15 mouse cellular contexts compared by ENCODE assay signal in genomic region chr1:90210761-90211160, GRCm38 (mm10). TPM values are rescaled to one million over a fixed set of nuclear protein-coding genes. Genes with fewer than 3 reads are reported as not detected.
DNase-seq lines count a peak whose midpoint lies in the region; ATAC-seq and TF ChIP-seq lines count a peak whose summit lies in the region.
"Had no signal": no experiment of that assay in that cellular context is flagged by ENCODE, and none has a peak within 500 bp of the region (broad histone marks: within the 10 kb centered on the region; RNA-seq: fewer than 3 reads in every experiment).

No protein-coding gene starts in this region.

- no peaks in the 10 kb centered on the region for H3K9me3 ChIP-seq in midbrain, embryonic 14.5 days (ENCODE audit: control insufficient read depth, low read length)
- no peaks in the 10 kb centered on the region for H3K9me3 ChIP-seq in midbrain, postnatal 0 days (ENCODE audit: low read length)
- H3K9me3 ChIP-seq: hindbrain, embryonic 10.5 days had no signal

- H3K36me3 ChIP-seq in midbrain, embryonic 14.5 days (ENCODE audit: control insufficient read depth, insufficient read depth, low read length): peaks cover 18% of the 10 kb centered on the region
- 0 out of 2 replicates have a peak, but pooled peaks cover 9% of the 10 kb centered on the region for H3K36me3 ChIP-seq in midbrain, postnatal 0 days (ENCODE audit: insufficient read depth, low read length)

- no peak overlapping the region for H3K9ac ChIP-seq in midbrain, embryonic 14.5 days (replicated peaks; ENCODE audit: low read length)
- H3K9ac ChIP-seq in midbrain, postnatal 0 days (replicated peaks; ENCODE audit: low read length, poor library complexity, severe bottlenecking): no peak overlapping the region
- H3K9ac ChIP-seq: lung, embryonic 14.5 days had no signal

- no peaks in the 10 kb centered on the region for H3K27me3 ChIP-seq in midbrain, embryonic 14.5 days (ENCODE audit: control insufficient read depth, insufficient read depth, low read length)
- no peaks in the 10 kb centered on the region for H3K27me3 ChIP-seq in midbrain, postnatal 0 days (ENCODE audit: insufficient read depth, low read length)

- intact Hi-C loops in gastrocnemius, adult 2 months (cut with DNase I): no loop called here

- peaks cover 35% of the 10 kb centered on the region for H3K4me1 ChIP-seq in midbrain, embryonic 14.5 days (ENCODE audit: control insufficient read depth, insufficient read depth, low read length)
- peaks cover 12% of the 10 kb centered on the region for H3K4me1 ChIP-seq in midbrain, postnatal 0 days (ENCODE audit: insufficient read depth, low read length)

- WGBS in midbrain, embryonic 14.5 days: 53% methylated on average over 4 of the region's 4 CpGs
- WGBS in midbrain, postnatal 0 days: 55% methylated on average over 4 of the region's 4 CpGs

- no peak for TF ChIP-seq CTCF in gastrocnemius, adult 2 months (IDR thresholded peaks at IDR 0.05)
- TF ChIP-seq CTCF in midbrain, postnatal 0 days (IDR thresholded peaks at IDR 0.05): no peak

- peak overlapping the region; percentile 77 for H3K4me3 ChIP-seq in gastrocnemius, adult 2 months
- H3K4me3 ChIP-seq in midbrain, embryonic 14.5 days (replicated peaks; ENCODE audit: low read depth, low read length): no peak overlapping the region
- no peak overlapping the region for H3K4me3 ChIP-seq in midbrain, postnatal 0 days (ENCODE audit: low read depth, low read length)
- H3K4me3 ChIP-seq: hindbrain, embryonic 10.5 days had no signal

- H3K27ac ChIP-seq in gastrocnemius, adult 2 months: peak overlapping the region; percentile 83
- no peak overlapping the region for H3K27ac ChIP-seq in midbrain, embryonic 14.5 days (replicated peaks; ENCODE audit: low read depth, low read length)
- no peak overlapping the region for H3K27ac ChIP-seq in midbrain, postnatal 0 days (ENCODE audit: low read depth, low read length)

- DNase-seq in gastrocnemius, adult 2 months: no peak
- DNase-seq in gastrocnemius, adult 18-20 months (ENCODE audit: low spot score): no peak
- peak; percentile 34 for DNase-seq in kidney, adult 18-20 months
- no peak for DNase-seq in kidney, postnatal 14 days
- peak; percentile 31 for DNase-seq in midbrain, embryonic 14.5 days
- DNase-seq in midbrain, postnatal 0 days (ENCODE audit: low spot score): no peak
- DNase-seq in kidney, postnatal 25 days: peak; percentile 41 to 64
- DNase-seq: cerebellum, adult 18-20 months; gastrocnemius, postnatal 36 days; lung, embryonic 14.5 days; right cerebral cortex, adult 18-20 months; thymus, adult 2 months had no signal

- no peak for ATAC-seq in midbrain, embryonic 14.5 days (ENCODE audit: low FRiP score, low TSS enrichment)
- no peak for ATAC-seq in midbrain, postnatal 0 days (ENCODE audit: low FRiP score)

- no peak overlapping the region for H3K4me2 ChIP-seq in midbrain, embryonic 14.5 days (ENCODE audit: low read length)
- no peak overlapping the region for H3K4me2 ChIP-seq in midbrain, postnatal 0 days (ENCODE audit: low read depth, low read length, poor library complexity, severe bottlenecking)
- H3K4me2 ChIP-seq: lung, embryonic 14.5 days had no signal

RNA-seq across cellular contexts. Expression of gene Ackr3, which starts 7.0 kb away (rescaled TPM):
- total RNA-seq in gastrocnemius, adult 2 months (2021): 10 to 100 TPM; 10.7 to 17.2 TPM
- 10 to 100 TPM in 1 of 2 experiments, 1 to 10 TPM in 1; 9.0 to 12.1 TPM for total RNA-seq in gastrocnemius, adult 18-20 months (2021)
- polyA plus RNA-seq in midbrain, embryonic 14.5 days (2014; fragmentation: Nextera tagmentation; extraction: Ambion mirVana): 12.8 and 13.6 TPM in 2 replicates
- total RNA-seq in midbrain, postnatal 0 days (2014; rRNA removed): 7.9 and 9.6 TPM in 2 replicates
- 4.5 and 5.7 TPM in 2 replicates for polyA plus RNA-seq in midbrain, postnatal 0 days (2015; fragmentation: Nextera tagmentation; extraction: Ambion mirVana)

RNA-seq across cellular contexts. Expression of gene Iqca, which starts 57.6 kb away (rescaled TPM):
- not detected for total RNA-seq in gastrocnemius, adult 2 months (2021)
- total RNA-seq in gastrocnemius, adult 18-20 months (2021): not detected
- 0.20 and 0.31 TPM in 2 replicates for polyA plus RNA-seq in midbrain, embryonic 14.5 days (2014; fragmentation: Nextera tagmentation; extraction: Ambion mirVana)
- total RNA-seq in midbrain, postnatal 0 days (2014; rRNA removed): 2.7 TPM in 1 of 2 replicates, not detected in the other
- 0.55 and 0.83 TPM in 2 replicates for polyA plus RNA-seq in midbrain, postnatal 0 days (2015; fragmentation: Nextera tagmentation; extraction: Ambion mirVana)
- total RNA-seq: gastrocnemius, postnatal 36 days; liver, adult 2 months had no signal
- polyA plus RNA-seq: liver, adult 2 months; stomach, embryonic 14.5 days; thymus, adult 2 months had no signal

Comparison
In these comparisons a context has a peak if more than half of its experiments do, and no peak if none do; other contexts are left out.
1. DNase-seq: peak in kidney, adult 18-20 months (single experiment), midbrain, embryonic 14.5 days (single experiment) and kidney, postnatal 25 days (2 of 2); none in gastrocnemius, adult 2 months (single experiment), gastrocnemius, adult 18-20 months (single experiment), kidney, postnatal 14 days (single experiment) and midbrain, postnatal 0 days (single experiment).